Comparison of ENCODE assay signal across 24 mouse cellular contexts in the genomic region with DNA sequence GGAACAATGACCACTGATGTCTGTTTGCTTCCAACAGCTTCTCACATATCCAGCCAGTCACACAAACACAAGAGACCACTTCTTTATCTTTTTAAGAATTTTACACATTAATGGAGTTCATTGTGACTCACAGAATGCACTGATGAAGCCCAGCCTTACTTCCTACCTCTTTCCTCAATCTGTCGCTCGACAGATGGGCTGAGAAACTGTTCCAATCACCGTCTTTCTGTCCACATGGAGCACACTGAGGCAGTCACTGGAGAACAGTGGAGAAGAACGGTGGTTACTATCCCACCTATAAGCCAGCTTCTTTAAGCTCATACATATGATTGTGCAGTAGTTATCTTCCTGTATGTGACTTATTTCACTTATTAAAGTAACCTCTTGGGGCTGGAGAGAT.
"Had no signal": no experiment of that assay in that cellular context is flagged by ENCODE, and none has a peak within 500 bp of the region (broad histone marks: within the 10 kb centered on the region; RNA-seq: fewer than 3 reads in every experiment).

No protein-coding gene starts in this region.

- H3K27ac ChIP-seq: gastrocnemius, adult 2 months; heart, embryonic 10.5 days; hindbrain, embryonic 10.5 days; hindbrain, embryonic 13.5 days; hindbrain, embryonic 15.5 days; hindbrain, postnatal 0 days; kidney, embryonic 15.5 days; kidney, postnatal 0 days; limb, embryonic 13.5 days; limb, embryonic 15.5 days; liver, embryonic 12.5 days; liver, embryonic 14.5 days had no signal

- H3K4me3 ChIP-seq: gastrocnemius, adult 2 months; heart, embryonic 10.5 days; heart, embryonic 12.5 days; hindbrain, embryonic 10.5 days; hindbrain, embryonic 13.5 days; hindbrain, embryonic 15.5 days; kidney, embryonic 15.5 days; limb, embryonic 13.5 days; limb, embryonic 15.5 days; liver, embryonic 12.5 days had no signal

- DNase-seq: gastrocnemius, adult 2 months; gastrocnemius, postnatal 10 days; gastrocnemius, postnatal 25 days; heart, adult 18-20 months; heart, postnatal 10 days; heart, postnatal 4 days; kidney, adult 11 months; kidney, adult 2 months; kidney, adult 9 months; kidney, postnatal 14 days; kidney, postnatal 36 days; left cerebral cortex, postnatal 4 days had no signal
